Mouse (Mus musculus): ENCODE measurements around the gene Zwilch. TPM values are rescaled to one million over a fixed set of nuclear protein-coding genes. Genes with fewer than 3 reads are reported as not detected.
"Not testable (repeated sequence)": the region's sequence is repeated elsewhere in the genome, so short reads cannot be mapped to it uniquely, and the experiment has no call there.

The Zwilch gene
- polyA plus RNA-seq, 1 experiment = 3.7 TPM

DNA sequence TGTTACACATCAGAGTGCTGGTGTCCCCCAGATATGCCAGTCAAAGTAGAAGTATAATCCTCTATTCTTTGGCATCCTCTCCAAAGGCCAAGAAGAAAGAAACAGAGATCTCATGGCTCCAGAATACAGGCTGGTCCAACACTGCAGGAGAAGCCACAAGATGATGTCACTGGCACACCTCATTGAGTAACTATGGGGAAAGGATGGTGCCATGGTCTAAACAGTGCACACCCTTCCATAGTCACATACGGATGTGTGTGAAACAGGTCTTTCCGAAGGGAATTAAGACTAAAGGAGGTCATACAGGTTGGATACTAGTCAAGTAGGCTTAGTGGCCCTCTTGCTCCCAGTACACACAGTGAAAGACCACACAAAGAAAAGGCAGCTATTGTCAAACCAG is 43.7 kb upstream of the Zwilch start:
- Histone ChIP-seq H3K27me3 (ENCODE audit: control insufficient read depth, insufficient read depth, low read length) (no peaks in the 10 kb centered on the region), H3K27ac (ENCODE audit: insufficient read depth, low read length) (no peak overlapping the region), H3K4me3 (replicated peaks; ENCODE audit: insufficient read depth, low read depth, low read length) (no peak overlapping the region), H3K4me1 (ENCODE audit: control insufficient read depth, insufficient read depth, low read length) (no peaks in the 10 kb centered on the region)
- DNase-seq = no peak
- TF ChIP-seq POLR2A (IDR thresholded peaks at IDR 0.05; ENCODE audit: borderline replicate concordance, insufficient read depth, low read length) (no peak), CTCF (IDR thresholded peaks at IDR 0.05; ENCODE audit: borderline replicate concordance, insufficient read depth, low read depth, low read length) (no peak)
- WGBS = 93% methylated on average over 2 of the region's 2 CpGs

DNA sequence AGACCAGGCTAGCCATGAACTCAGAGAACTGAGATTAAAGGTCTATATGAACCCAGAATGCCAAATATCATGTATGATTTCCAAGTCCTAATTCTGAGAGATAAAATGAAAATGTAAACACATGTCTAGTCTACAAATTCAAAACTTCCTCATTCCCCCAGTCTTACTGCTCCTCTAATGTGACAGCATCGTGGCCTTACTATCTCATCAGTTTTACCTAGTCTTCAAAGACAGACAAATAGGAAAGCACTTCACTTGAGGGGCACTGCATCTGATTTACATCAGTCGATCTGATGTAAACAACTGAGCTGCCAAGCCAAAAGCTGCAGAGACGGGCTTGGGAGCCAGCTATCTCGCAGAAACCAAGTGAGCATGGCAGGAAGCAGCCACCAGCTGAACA is 43.2 kb upstream of the Zwilch start:
- 32% methylated on average over 4 of the region's 4 CpGs for WGBS
- Histone ChIP-seq H3K4me3 (replicated peaks; ENCODE audit: insufficient read depth, low read depth, low read length) (no peak overlapping the region), H3K4me1 (ENCODE audit: control insufficient read depth, insufficient read depth, low read length) (no peaks in the 10 kb centered on the region), H3K27ac (ENCODE audit: insufficient read depth, low read length) (no peak overlapping the region), H3K27me3 (ENCODE audit: control insufficient read depth, insufficient read depth, low read length) (no peaks in the 10 kb centered on the region)
- DNase-seq = no peak
- no peak for TF ChIP-seq POLR2A (IDR thresholded peaks at IDR 0.05; ENCODE audit: borderline replicate concordance, insufficient read depth, low read length)
- TF ChIP-seq CTCF (IDR thresholded peaks at IDR 0.05; ENCODE audit: borderline replicate concordance, insufficient read depth, low read depth, low read length) = no peak

DNA sequence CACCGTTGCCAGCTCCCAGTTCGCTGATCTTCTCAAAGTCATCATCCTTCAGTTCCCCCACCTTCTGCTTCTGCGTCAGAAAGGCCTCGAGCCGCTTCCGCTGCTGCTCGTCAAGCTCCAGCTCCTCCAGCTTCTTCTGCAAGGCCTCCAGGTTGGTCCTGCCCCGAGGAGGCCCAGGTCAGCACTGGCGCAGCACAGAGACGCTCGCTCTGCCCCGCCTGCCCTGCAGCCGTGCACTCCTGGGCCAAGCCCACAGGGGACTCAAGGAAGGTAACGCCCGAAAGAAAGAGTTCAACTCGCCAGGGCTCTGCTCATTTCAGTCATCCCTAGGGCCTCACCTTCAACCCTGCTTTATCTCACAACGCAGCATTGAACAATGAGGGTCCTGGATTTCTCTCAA is 41.5 kb upstream of the Zwilch start:
- H3K27me3 ChIP-seq (ENCODE audit: control insufficient read depth, insufficient read depth, low read length) = no peaks in the 10 kb centered on the region
- TF ChIP-seq POLR2A (IDR thresholded peaks at IDR 0.05; ENCODE audit: borderline replicate concordance, insufficient read depth, low read length) = no peak
- no peak for TF ChIP-seq CTCF (IDR thresholded peaks at IDR 0.05; ENCODE audit: borderline replicate concordance, insufficient read depth, low read depth, low read length)
- 88% methylated on average over 17 of the region's 17 CpGs for WGBS
- no peak for DNase-seq
- no peaks in the 10 kb centered on the region for H3K4me1 ChIP-seq (ENCODE audit: control insufficient read depth, insufficient read depth, low read length)
- H3K4me3 ChIP-seq (replicated peaks; ENCODE audit: insufficient read depth, low read depth, low read length) = no peak overlapping the region
- H3K27ac ChIP-seq (ENCODE audit: insufficient read depth, low read length) = no peak overlapping the region

DNA sequence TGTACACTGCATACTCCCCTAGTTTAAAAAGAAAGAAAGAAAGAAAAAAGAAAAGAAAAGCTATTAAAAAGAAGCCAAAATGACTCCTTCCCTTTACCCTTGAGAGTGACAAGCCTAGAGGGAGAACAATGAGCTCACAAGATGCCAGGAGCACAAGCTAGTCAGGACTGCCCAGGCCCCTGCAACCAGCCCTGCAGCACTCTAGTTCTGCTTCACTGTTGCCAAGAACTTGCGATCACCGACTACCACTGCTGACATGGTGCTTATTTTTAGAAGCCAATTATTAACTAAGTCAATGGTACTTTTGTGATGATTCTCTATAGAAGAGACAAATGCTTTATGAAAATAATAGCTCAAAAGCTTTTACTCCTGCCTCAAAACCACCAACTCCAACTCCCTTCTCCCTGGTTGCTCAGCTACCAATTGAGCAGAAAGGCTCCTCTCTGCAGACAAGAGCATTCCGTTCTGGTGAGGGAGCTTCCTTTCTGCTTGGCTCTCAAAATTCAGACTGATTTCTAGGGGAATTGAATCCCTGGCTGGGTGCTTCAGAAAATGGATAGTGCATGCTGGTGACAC is 34.7 kb upstream of the Zwilch start:
- Histone ChIP-seq H3K27me3 (ENCODE audit: control insufficient read depth, insufficient read depth, low read length) (no peaks in the 10 kb centered on the region), H3K27ac (ENCODE audit: insufficient read depth, low read length) (no peak overlapping the region), H3K4me3 (replicated peaks; ENCODE audit: insufficient read depth, low read depth, low read length) (no peak overlapping the region), H3K4me1 (ENCODE audit: control insufficient read depth, insufficient read depth, low read length) (no peaks in the 10 kb centered on the region)
- DNase-seq = no peak
- WGBS = 67% methylated on average over 3 of the region's 3 CpGs
- no peak for TF ChIP-seq POLR2A (IDR thresholded peaks at IDR 0.05; ENCODE audit: borderline replicate concordance, insufficient read depth, low read length)
- TF ChIP-seq CTCF (IDR thresholded peaks at IDR 0.05; ENCODE audit: borderline replicate concordance, insufficient read depth, low read depth, low read length) = no peak

DNA sequence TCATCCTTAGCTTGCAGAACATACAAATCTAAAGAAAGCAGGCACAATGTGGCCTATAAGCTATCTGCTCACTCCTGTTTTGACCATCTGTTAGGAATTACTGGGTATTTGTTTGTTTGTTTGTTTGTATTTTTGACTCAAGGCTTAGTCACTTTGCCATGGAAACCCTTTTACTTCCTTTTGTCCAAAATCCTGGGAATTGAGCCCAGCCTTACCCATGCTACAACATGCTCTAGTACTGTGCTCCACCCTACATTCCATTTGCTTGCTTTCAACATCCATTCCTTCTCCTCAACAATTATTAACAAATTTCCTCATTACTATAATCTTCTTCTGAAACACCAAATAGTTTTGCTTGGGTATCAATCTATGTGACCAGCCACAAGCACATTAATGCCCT is 30.0 kb upstream of the Zwilch start:
- no peaks in the 10 kb centered on the region for H3K27me3 ChIP-seq (ENCODE audit: control insufficient read depth, insufficient read depth, low read length)
- H3K27ac ChIP-seq (ENCODE audit: insufficient read depth, low read length) = no peak overlapping the region
- no peak overlapping the region for H3K4me3 ChIP-seq (replicated peaks; ENCODE audit: insufficient read depth, low read depth, low read length)
- DNase-seq = no peak
- no peaks in the 10 kb centered on the region for H3K4me1 ChIP-seq (ENCODE audit: control insufficient read depth, insufficient read depth, low read length)
- TF ChIP-seq CTCF (IDR thresholded peaks at IDR 0.05; ENCODE audit: borderline replicate concordance, insufficient read depth, low read depth, low read length) (no peak), POLR2A (IDR thresholded peaks at IDR 0.05; ENCODE audit: borderline replicate concordance, insufficient read depth, low read length) (no peak)

DNA sequence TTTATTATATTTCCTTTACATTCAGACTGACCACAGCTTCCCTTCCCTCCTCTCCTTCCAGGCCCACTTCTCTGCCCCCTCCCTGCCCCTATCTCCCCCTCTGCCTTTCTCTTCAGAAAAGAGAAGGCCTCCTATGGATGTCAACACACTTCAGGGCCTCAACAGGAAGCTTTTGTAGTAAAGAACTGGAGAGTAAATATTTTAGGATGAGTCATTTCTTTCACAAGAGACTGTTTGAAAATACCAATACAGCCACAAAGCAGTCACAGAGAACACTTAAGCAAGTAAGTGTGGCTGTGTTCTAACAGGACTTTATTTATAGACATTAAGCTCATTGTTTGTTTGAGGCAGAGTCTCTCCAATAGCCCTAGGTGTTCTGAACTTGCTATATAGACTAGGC is 29.4 kb upstream of the Zwilch start:
- H3K27me3 ChIP-seq (ENCODE audit: control insufficient read depth, insufficient read depth, low read length) = no peaks in the 10 kb centered on the region

DNA sequence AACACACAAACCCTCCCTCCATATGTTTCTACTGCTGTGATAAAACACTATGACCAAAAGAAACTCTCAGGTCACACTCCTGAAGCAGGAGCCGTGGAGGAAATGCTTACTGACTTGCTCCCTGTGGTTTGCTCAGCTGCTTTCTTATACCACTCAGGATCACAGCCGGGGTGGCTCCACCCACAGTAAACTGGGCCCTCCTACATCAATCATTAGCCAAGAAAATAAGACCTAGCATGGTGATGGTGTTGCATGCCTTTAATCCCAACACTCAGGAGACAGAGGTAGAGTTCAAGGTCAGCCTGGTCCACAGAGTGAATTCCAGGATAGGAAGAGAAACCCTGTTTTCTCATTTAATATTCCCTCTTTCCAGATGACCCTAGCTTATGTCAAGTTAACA is 27.0 kb upstream of the Zwilch start:
- no peak for DNase-seq
- no peak overlapping the region for H3K4me3 ChIP-seq (replicated peaks; ENCODE audit: insufficient read depth, low read depth, low read length)
- WGBS = 43% methylated on average over 2 of the region's 2 CpGs
- no peak for TF ChIP-seq CTCF (IDR thresholded peaks at IDR 0.05; ENCODE audit: borderline replicate concordance, insufficient read depth, low read depth, low read length)
- TF ChIP-seq POLR2A (IDR thresholded peaks at IDR 0.05; ENCODE audit: borderline replicate concordance, insufficient read depth, low read length) = no peak
- H3K4me1 ChIP-seq (ENCODE audit: control insufficient read depth, insufficient read depth, low read length) = no peaks in the 10 kb centered on the region
- no peaks in the 10 kb centered on the region for H3K27me3 ChIP-seq (ENCODE audit: control insufficient read depth, insufficient read depth, low read length)
- H3K27ac ChIP-seq (ENCODE audit: insufficient read depth, low read length) = no peak overlapping the region

More for the DNA sequence above, 29.4 kb upstream of the Zwilch start:
- DNase-seq = no peak
- H3K4me1 ChIP-seq (ENCODE audit: control insufficient read depth, insufficient read depth, low read length) = no peaks in the 10 kb centered on the region
- H3K4me3 ChIP-seq (replicated peaks; ENCODE audit: insufficient read depth, low read depth, low read length) = no peak overlapping the region
- TF ChIP-seq CTCF (IDR thresholded peaks at IDR 0.05; ENCODE audit: borderline replicate concordance, insufficient read depth, low read depth, low read length) = no peak
- no peak for TF ChIP-seq POLR2A (IDR thresholded peaks at IDR 0.05; ENCODE audit: borderline replicate concordance, insufficient read depth, low read length)
- H3K27ac ChIP-seq (ENCODE audit: insufficient read depth, low read length) = no peak overlapping the region

DNA sequence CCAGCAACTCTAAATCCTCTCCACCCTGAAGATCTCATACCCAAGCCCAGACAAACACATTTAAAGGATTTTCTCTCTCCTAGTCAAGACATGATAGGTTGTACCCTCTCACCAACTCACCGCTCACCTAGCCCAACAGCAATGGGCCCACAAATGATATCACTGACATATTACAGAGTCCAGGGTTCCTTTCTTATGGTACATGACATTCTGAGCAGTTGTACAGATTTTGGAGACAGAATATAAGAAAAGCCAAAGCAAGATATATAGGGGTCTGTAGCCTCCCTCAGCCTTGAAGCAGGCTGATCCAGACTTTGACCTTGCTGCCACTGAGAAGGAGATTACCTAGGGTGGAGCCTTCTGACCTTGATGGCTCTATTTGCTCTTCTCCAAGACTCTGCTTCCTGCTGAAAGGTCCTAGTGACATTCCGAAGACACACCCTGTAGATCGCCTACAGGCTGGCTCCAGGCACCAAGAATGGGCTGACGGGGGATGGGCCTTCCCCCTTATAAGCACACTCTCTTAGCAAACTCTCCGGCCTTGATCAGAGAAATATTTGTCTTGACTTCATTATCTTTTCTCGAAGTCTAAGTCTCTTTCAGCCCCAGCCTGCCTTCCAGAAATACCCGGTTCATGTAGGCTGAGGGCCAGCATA is 26.0 kb upstream of the Zwilch start:
- H3K27ac ChIP-seq (ENCODE audit: insufficient read depth, low read length); H3K4me1 ChIP-seq (ENCODE audit: control insufficient read depth, insufficient read depth, low read length); DNase-seq; H3K27me3 ChIP-seq (ENCODE audit: control insufficient read depth, insufficient read depth, low read length); H3K4me3 ChIP-seq (replicated peaks; ENCODE audit: insufficient read depth, low read depth, low read length): not testable (repeated sequence)
- WGBS = 90% methylated on average over 7 of the region's 7 CpGs

All from cerebellum, adult 2 months (tissue).